Mouse (Mus musculus) CD4-positive, CD25-positive, alpha-beta regulatory T cell, adult 2 months (primary cell): ENCODE data around the gene Hoxa10.

Experiments
- DNase-seq: peaks from one replicate; pipeline ENCODE4 v3.0.0-alpha.2; 2012; ENCODE audit warnings: low read depth, low spot score

The Hoxa10 gene

GRCm38 (mm10) chr6:52240389-52241000, at the start of gene Hoxa10:
TSS of gene Hoxa10 (minus strand) at chr6:52240854.
- DNase-seq: peak; percentile 90

GRCm38 (mm10) chr6:52290186-52290585, 49.5 kb upstream of the Hoxa10 start:
- DNase-seq: no peak

GRCm38 (mm10) chr6:52283896-52284295, 43.2 kb upstream of the Hoxa10 start:
- no peak for DNase-seq

GRCm38 (mm10) chr6:52281084-52281483, 40.4 kb upstream of the Hoxa10 start:
- no peak for DNase-seq

- no peak for DNase-seq
These were observed 36.3 kb upstream of the Hoxa10 start for GRCm38 (mm10) chr6:52276920-52277319.

GRCm38 (mm10) chr6:52276382-52276781, 35.7 kb upstream of the Hoxa10 start:
- DNase-seq: no peak

GRCm38 (mm10) chr6:52275563-52276280, 35.1 kb upstream of the Hoxa10 start:
- no peak for DNase-seq

- DNase-seq: no peak
These were observed 33.9 kb upstream of the Hoxa10 start for GRCm38 (mm10) chr6:52274576-52274975.

- no peak for DNase-seq
These were observed 33.1 kb upstream of the Hoxa10 start for GRCm38 (mm10) chr6:52273656-52274280.

- no peak for DNase-seq
These were observed 32.4 kb upstream of the Hoxa10 start for GRCm38 (mm10) chr6:52272766-52273655.

- DNase-seq: peak; percentile 73
These were observed 30.1 kb upstream of the Hoxa10 start for GRCm38 (mm10) chr6:52270494-52271480.

- DNase-seq: no peak
These were observed 28.1 kb upstream of the Hoxa10 start for GRCm38 (mm10) chr6:52268756-52269155.

- no peak for DNase-seq
These were observed 27.7 kb upstream of the Hoxa10 start for GRCm38 (mm10) chr6:52268341-52268740.

GRCm38 (mm10) chr6:52267691-52268090, 27.0 kb upstream of the Hoxa10 start:
- no peak for DNase-seq

GRCm38 (mm10) chr6:52267221-52267620, 26.6 kb upstream of the Hoxa10 start:
- no peak for DNase-seq

GRCm38 (mm10) chr6:52266666-52266985, 26.0 kb upstream of the Hoxa10 start:
- no peak for DNase-seq

- no peak for DNase-seq
These were observed 25.4 kb upstream of the Hoxa10 start for GRCm38 (mm10) chr6:52265913-52266665.

GRCm38 (mm10) chr6:52265306-52265912, 24.8 kb upstream of the Hoxa10 start:
- DNase-seq: no peak

GRCm38 (mm10) chr6:52264106-52264790, 23.6 kb upstream of the Hoxa10 start:
- no peak for DNase-seq
